In genomic region chr9:60813139-60813880, GRCm38 (mm10) we compare ENCODE assay signal across 8 mouse cellular contexts. TPM values are rescaled to one million over a fixed set of nuclear protein-coding genes. Genes with fewer than 3 reads are reported as not detected.
DNase-seq lines count a peak whose midpoint lies in the region; ATAC-seq and TF ChIP-seq lines count a peak whose summit lies in the region.

No protein-coding gene starts in this region.

- DNase-seq in adrenal gland, postnatal 25 days: peak; percentile 59
- peak; percentile 43 to 44 for DNase-seq in kidney, adult 8-10 months
- peak; percentile 38 for DNase-seq in thymus, postnatal 14 days
- no peak for DNase-seq in spleen, adult 12 weeks (ENCODE audit: low spot score)
- DNase-seq in frontal cortex, postnatal 36 days (ENCODE audit: low spot score in 2 of 2): no peak

- H3K27ac ChIP-seq in heart, embryonic 11.5 days (ENCODE audit: low read depth, low read length): peak overlapping the region; percentile 84
- H3K27ac ChIP-seq in lung, embryonic 16.5 days (ENCODE audit: low read length): no peak overlapping the region

- H3K4me3 ChIP-seq in E14TG2a.4 (replicated peaks; ENCODE audit: low read length): peak overlapping the region; percentile 39
- peak overlapping the region; percentile 22 for H3K4me3 ChIP-seq in heart, embryonic 11.5 days (ENCODE audit: low read depth, low read length)
- 0 out of 2 replicates have a peak overlapping the region, but pooled peaks have one; percentile 8 for H3K4me3 ChIP-seq in lung, embryonic 16.5 days (ENCODE audit: low read length)

- H3K4me2 ChIP-seq in heart, embryonic 11.5 days: peak overlapping the region; percentile 58
- peak overlapping the region; percentile 42 for H3K4me2 ChIP-seq in lung, embryonic 16.5 days (ENCODE audit: low read depth, low read length)

- no peak for TF ChIP-seq CTCF in E14TG2a.4 (conservative IDR thresholded peaks at IDR 0.05; ENCODE audit: low read length)

- H3K36me3 ChIP-seq in E14TG2a.4 (ENCODE audit: insufficient read depth, low read length): no peaks in the 10 kb centered on the region
- H3K36me3 ChIP-seq in heart, embryonic 11.5 days (ENCODE audit: control insufficient read depth, insufficient read depth, low read length): no peaks in the 10 kb centered on the region
- no peaks in the 10 kb centered on the region for H3K36me3 ChIP-seq in lung, embryonic 16.5 days (ENCODE audit: control insufficient read depth, insufficient read depth, low read length)

- peak; percentile 90 for ATAC-seq in heart, embryonic 11.5 days (replicated peaks; ENCODE audit: insufficient number of reproducible peaks, low FRiP score, low TSS enrichment)
- peak; percentile 85 for ATAC-seq in lung, embryonic 16.5 days (ENCODE audit: low read depth)

- no peaks in the 10 kb centered on the region for H3K9me3 ChIP-seq in E14TG2a.4 (ENCODE audit: low read length)
- no peaks in the 10 kb centered on the region for H3K9me3 ChIP-seq in heart, embryonic 11.5 days (replicated peaks; ENCODE audit: control insufficient read depth, low read length)
- no peaks in the 10 kb centered on the region for H3K9me3 ChIP-seq in lung, embryonic 16.5 days (ENCODE audit: control insufficient read depth, low read length)

- no peaks in the 10 kb centered on the region for H3K27me3 ChIP-seq in E14TG2a.4 (ENCODE audit: insufficient read depth, low read length)
- H3K27me3 ChIP-seq in heart, embryonic 11.5 days (ENCODE audit: control insufficient read depth, insufficient read depth, low read length): no peaks in the 10 kb centered on the region
- no peaks in the 10 kb centered on the region for H3K27me3 ChIP-seq in lung, embryonic 16.5 days (ENCODE audit: control insufficient read depth, insufficient read depth, low read depth, low read length)

- peak overlapping the region; percentile 47; the same call in 1 of the 2 replicates for H3K9ac ChIP-seq in heart, embryonic 11.5 days (ENCODE audit: low read depth, low read length)
- H3K9ac ChIP-seq in lung, embryonic 16.5 days (ENCODE audit: low read length): no peak overlapping the region

- WGBS in heart, embryonic 11.5 days (ENCODE audit: insufficient replicate concordance): 2% methylated on average over 11 of the region's 11 CpGs
- WGBS in lung, embryonic 16.5 days: 7% methylated on average over 11 of the region's 11 CpGs

- H3K4me1 ChIP-seq in E14TG2a.4 (replicated peaks; ENCODE audit: low read depth, low read length): peaks cover 38% of the 10 kb centered on the region
- peaks cover 34% of the 10 kb centered on the region for H3K4me1 ChIP-seq in heart, embryonic 11.5 days (ENCODE audit: control insufficient read depth, insufficient read depth, low read length)
- peaks cover 4% of the 10 kb centered on the region for H3K4me1 ChIP-seq in lung, embryonic 16.5 days (replicated peaks; ENCODE audit: control insufficient read depth, insufficient read depth, low read length)

RNA-seq across cellular contexts. Expression of gene Uaca, which starts 19.0 kb away (rescaled TPM):
- 48.2 and 48.6 TPM in 2 replicates for total RNA-seq in adrenal gland, postnatal 25 days (2021)
- 19.2 and 26.8 TPM in 2 replicates for polyA plus RNA-seq in heart, embryonic 11.5 days (2014; fragmentation: Nextera tagmentation; extraction: Ambion mirVana)
- polyA plus RNA-seq in lung, embryonic 16.5 days (2015; fragmentation: Nextera tagmentation; extraction: Ambion mirVana): 30.9 and 33.3 TPM in 2 replicates

Comparison
In these comparisons a context has a peak if more than half of its experiments do, and no peak if none do; other contexts are left out.
1. DNase-seq: peak in adrenal gland, postnatal 25 days (single experiment), kidney, adult 8-10 months (2 of 2) and thymus, postnatal 14 days (single experiment); none in spleen, adult 12 weeks (single experiment) and frontal cortex, postnatal 36 days (0 of 2).
2. Peak in every context shown above with its lines, with median percentiles within 50 percentile points of each other: H3K4me3 ChIP-seq.